Mouse (Mus musculus) erythroblast, embryonic 14.5 days (primary cell): ENCODE results near the gene Cnih3.

Source experiments
- GATA1 ChIP-seq: IDR thresholded peaks from 2 replicates; pipeline ENCODE4 v1.6.1; 2012; ENCODE audit warnings: low read length, inconsistent platforms, mixed read lengths
- TAL1 ChIP-seq: IDR thresholded peaks from 3 replicates; pipeline ENCODE4 v1.6.1; 2012; ENCODE audit warnings: low read length, inconsistent platforms, mixed read lengths

DNA sequence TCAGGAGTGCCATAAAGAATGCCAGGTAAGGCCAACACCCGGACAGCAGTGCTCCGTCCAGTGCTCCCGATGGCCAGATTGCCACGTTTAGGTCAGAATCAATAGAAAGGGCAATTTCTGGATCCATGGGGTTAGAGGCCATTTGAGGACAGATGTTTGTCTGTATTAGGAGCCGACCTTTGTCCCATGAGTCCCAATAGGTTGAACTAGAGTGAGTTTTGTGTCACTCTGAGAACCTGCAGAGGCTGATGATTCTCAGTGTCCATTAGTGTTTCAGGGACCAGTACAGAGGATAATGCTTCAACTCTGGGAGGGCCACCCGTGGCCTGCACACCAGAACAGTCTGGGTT, 114.9 kb downstream of the Cnih3 start:
- TF ChIP-seq GATA1, result no peak
- TF ChIP-seq TAL1, result no peak
